Comparison of ENCODE assay signal across 18 mouse cellular contexts in the genomic region with DNA sequence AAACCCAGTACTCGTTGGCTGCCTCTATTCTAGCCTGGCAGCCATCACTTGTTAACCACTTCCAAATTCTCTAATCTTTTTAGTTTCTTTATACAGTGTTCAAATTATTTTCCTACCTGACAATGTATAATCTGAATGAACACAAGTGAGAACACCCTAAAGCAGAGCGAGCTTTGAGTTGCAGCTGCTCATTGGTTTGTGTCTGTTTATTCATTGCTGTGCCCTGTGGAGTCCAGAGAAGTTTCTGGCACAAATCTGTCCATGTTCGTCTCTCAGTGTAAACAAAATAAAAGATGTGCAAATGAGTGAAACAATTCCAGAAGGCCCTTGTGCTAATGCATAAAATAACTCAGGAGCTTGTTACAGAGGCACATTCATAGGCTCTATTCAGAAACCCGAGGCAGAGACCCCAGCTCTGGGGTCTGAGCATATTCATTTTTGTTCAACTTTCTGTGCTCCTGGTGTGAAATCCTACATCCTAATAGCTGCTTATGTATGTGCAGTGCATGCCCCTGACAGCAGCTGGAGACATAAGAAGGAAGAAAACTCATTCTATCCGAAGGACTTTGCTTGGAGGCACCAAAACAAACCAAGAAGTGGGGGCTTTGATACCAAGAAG.
"Had no signal": no experiment of that assay in that cellular context is flagged by ENCODE, and none has a peak within 500 bp of the region (broad histone marks: within the 10 kb centered on the region; RNA-seq: fewer than 3 reads in every experiment).

No protein-coding gene starts in this region.

- H3K9ac ChIP-seq: lung, embryonic 14.5 days; neural tube, embryonic 13.5 days; neural tube, embryonic 15.5 days had no signal

- H3K4me1 ChIP-seq: neural tube, embryonic 13.5 days; neural tube, embryonic 15.5 days had no signal

- DNase-seq: lung, adult 18-20 months; lung, embryonic 14.5 days; lung, postnatal 10 days; lung, postnatal 4 days; midbrain, embryonic 14.5 days; retina, postnatal 1 day; right cerebral cortex, adult 18-20 months; right cerebral cortex, postnatal 25 days; right cerebral cortex, postnatal 4 days; spleen, adult 18-20 months; thymus, adult 18-20 months; thymus, postnatal 14 days; thymus, postnatal 36 days had no signal

- ATAC-seq: midbrain, embryonic 16.5 days had no signal

- H3K9me3 ChIP-seq: neural tube, embryonic 13.5 days; neural tube, embryonic 15.5 days had no signal

- H3K4me3 ChIP-seq: myocyte; neural tube, embryonic 13.5 days; neural tube, embryonic 15.5 days had no signal

- H3K36me3 ChIP-seq: neural tube, embryonic 13.5 days; neural tube, embryonic 15.5 days had no signal

- H3K4me2 ChIP-seq: lung, embryonic 14.5 days; midbrain, embryonic 11.5 days; neural tube, embryonic 13.5 days; neural tube, embryonic 15.5 days had no signal

- H3K27ac ChIP-seq: neural tube, embryonic 13.5 days; neural tube, embryonic 15.5 days had no signal

- H3K27me3 ChIP-seq: neural tube, embryonic 13.5 days; neural tube, embryonic 15.5 days had no signal
